Mouse (Mus musculus): ENCODE data around the gene Cldn18. TPM values are rescaled to one million over a fixed set of nuclear protein-coding genes. Genes with fewer than 3 reads are reported as not detected.
A peak's percentile ranks its signal among the peaks of the same experiment; 100 is the strongest.

Cldn18 gene
- polyA plus RNA-seq, 1 experiment from 2014 or later, result not detected

- Histone ChIP-seq H3K9me3 (ENCODE audit: control insufficient read depth, low read length) (no peaks in the 10 kb centered on the region), H3K27ac (replicated peaks; ENCODE audit: low read depth, low read length) (no peak overlapping the region), H3K9ac (replicated peaks; ENCODE audit: low read length) (no peak overlapping the region), H3K27me3 (ENCODE audit: control insufficient read depth, insufficient read depth, low read length) (no peaks in the 10 kb centered on the region), H3K4me3 (replicated peaks; ENCODE audit: low read depth, low read length) (no peak overlapping the region), H3K4me2 (ENCODE audit: low read length) (no peak overlapping the region), H3K36me3 (ENCODE audit: control insufficient read depth, insufficient read depth, low read length) (no peaks in the 10 kb centered on the region), H3K4me1 (ENCODE audit: control insufficient read depth, insufficient read depth, low read length) (no peaks in the 10 kb centered on the region)
- 64% methylated on average over 7 of the region's 7 CpGs for WGBS
- DNase-seq, result no peak
- ATAC-seq (ENCODE audit: low FRiP score, low TSS enrichment), result no peak
Observed at GRCm38 (mm10) chr9:99694961-99695360, 22.1 kb downstream of the Cldn18 start.

- H3K4me3 ChIP-seq (replicated peaks; ENCODE audit: low read depth, low read length), result no peak overlapping the region
- H3K36me3 ChIP-seq (ENCODE audit: control insufficient read depth, insufficient read depth, low read length), result no peaks in the 10 kb centered on the region
- DNase-seq (no peak), ATAC-seq (ENCODE audit: low FRiP score, low TSS enrichment) (no peak)
- WGBS, result 81% methylated on average over 7 of the region's 7 CpGs
- no peaks in the 10 kb centered on the region for H3K4me1 ChIP-seq (ENCODE audit: control insufficient read depth, insufficient read depth, low read length)
- H3K4me2 ChIP-seq (ENCODE audit: low read length), result no peak overlapping the region
- H3K27ac ChIP-seq (replicated peaks; ENCODE audit: low read depth, low read length), result no peak overlapping the region
- no peaks in the 10 kb centered on the region for H3K9me3 ChIP-seq (ENCODE audit: control insufficient read depth, low read length)
- no peaks in the 10 kb centered on the region for H3K27me3 ChIP-seq (ENCODE audit: control insufficient read depth, insufficient read depth, low read length)
- H3K9ac ChIP-seq (replicated peaks; ENCODE audit: low read length), result no peak overlapping the region
Observed at GRCm38 (mm10) chr9:99690386-99690785, 26.7 kb downstream of the Cldn18 start.

- Histone ChIP-seq H3K27ac (replicated peaks; ENCODE audit: low read depth, low read length) (no peak overlapping the region), H3K4me2 (ENCODE audit: low read length) (no peak overlapping the region), H3K4me1 (ENCODE audit: control insufficient read depth, insufficient read depth, low read length) (no peaks in the 10 kb centered on the region), H3K27me3 (ENCODE audit: control insufficient read depth, insufficient read depth, low read length) (no peaks in the 10 kb centered on the region), H3K36me3 (ENCODE audit: control insufficient read depth, insufficient read depth, low read length) (no peaks in the 10 kb centered on the region), H3K9ac (replicated peaks; ENCODE audit: low read length) (no peak overlapping the region), H3K9me3 (ENCODE audit: control insufficient read depth, low read length) (no peaks in the 10 kb centered on the region), H3K4me3 (replicated peaks; ENCODE audit: low read depth, low read length) (no peak overlapping the region)
- ATAC-seq (ENCODE audit: low FRiP score, low TSS enrichment), result no peak
- WGBS, result 94% methylated on average over 5 of the region's 5 CpGs
- DNase-seq, result no peak
Observed at GRCm38 (mm10) chr9:99689796-99690195, 27.3 kb downstream of the Cldn18 start.

- Histone ChIP-seq H3K9ac (replicated peaks; ENCODE audit: low read length) (no peak overlapping the region), H3K9me3 (ENCODE audit: control insufficient read depth, low read length) (no peaks in the 10 kb centered on the region), H3K4me2 (ENCODE audit: low read length) (no peak overlapping the region), H3K4me3 (replicated peaks; ENCODE audit: low read depth, low read length) (no peak overlapping the region), H3K36me3 (ENCODE audit: control insufficient read depth, insufficient read depth, low read length) (no peaks in the 10 kb centered on the region), H3K27me3 (ENCODE audit: control insufficient read depth, insufficient read depth, low read length) (no peaks in the 10 kb centered on the region), H3K27ac (replicated peaks; ENCODE audit: low read depth, low read length) (no peak overlapping the region), H3K4me1 (ENCODE audit: control insufficient read depth, insufficient read depth, low read length) (no peaks in the 10 kb centered on the region)
- ATAC-seq (ENCODE audit: low FRiP score, low TSS enrichment) (no peak), DNase-seq (no peak)
- 75% methylated on average over 5 of the region's 5 CpGs for WGBS
Observed at GRCm38 (mm10) chr9:99685536-99686231, 31.4 kb downstream of the Cldn18 start.

DNA sequence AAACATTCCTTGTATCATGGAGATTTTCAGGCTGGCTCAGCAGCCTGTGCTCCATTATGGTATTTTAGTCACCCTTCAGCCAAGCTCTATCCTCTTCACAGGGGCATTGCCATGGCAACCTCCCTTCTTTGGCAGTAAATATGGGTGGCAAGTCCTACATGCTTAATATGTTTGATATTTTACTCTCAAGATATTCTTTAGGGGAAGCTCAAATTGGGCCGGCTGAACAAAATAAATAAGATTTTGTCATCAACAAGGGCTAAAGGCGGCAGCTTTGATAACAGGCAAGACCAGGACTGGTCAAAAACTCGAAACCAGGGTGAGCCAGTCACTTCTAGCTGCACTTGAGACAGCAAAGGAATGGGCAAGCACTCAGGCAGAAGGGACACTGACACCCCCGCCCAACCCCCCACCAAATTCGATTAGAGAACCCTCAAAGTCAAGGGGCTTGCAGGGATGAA lies 32.0 kb downstream of the Cldn18 start:
- Histone ChIP-seq H3K27ac (replicated peaks; ENCODE audit: low read depth, low read length) (no peak overlapping the region), H3K4me3 (replicated peaks; ENCODE audit: low read depth, low read length) (no peak overlapping the region), H3K27me3 (ENCODE audit: control insufficient read depth, insufficient read depth, low read length) (no peaks in the 10 kb centered on the region), H3K4me1 (ENCODE audit: control insufficient read depth, insufficient read depth, low read length) (no peaks in the 10 kb centered on the region), H3K9me3 (ENCODE audit: control insufficient read depth, low read length) (no peaks in the 10 kb centered on the region), H3K4me2 (ENCODE audit: low read length) (no peak overlapping the region), H3K36me3 (ENCODE audit: control insufficient read depth, insufficient read depth, low read length) (no peaks in the 10 kb centered on the region), H3K9ac (replicated peaks; ENCODE audit: low read length) (no peak overlapping the region)
- no peak for ATAC-seq (ENCODE audit: low FRiP score, low TSS enrichment)
- peak; percentile 42 for DNase-seq
- WGBS, result 61% methylated on average over 5 of the region's 5 CpGs

DNA sequence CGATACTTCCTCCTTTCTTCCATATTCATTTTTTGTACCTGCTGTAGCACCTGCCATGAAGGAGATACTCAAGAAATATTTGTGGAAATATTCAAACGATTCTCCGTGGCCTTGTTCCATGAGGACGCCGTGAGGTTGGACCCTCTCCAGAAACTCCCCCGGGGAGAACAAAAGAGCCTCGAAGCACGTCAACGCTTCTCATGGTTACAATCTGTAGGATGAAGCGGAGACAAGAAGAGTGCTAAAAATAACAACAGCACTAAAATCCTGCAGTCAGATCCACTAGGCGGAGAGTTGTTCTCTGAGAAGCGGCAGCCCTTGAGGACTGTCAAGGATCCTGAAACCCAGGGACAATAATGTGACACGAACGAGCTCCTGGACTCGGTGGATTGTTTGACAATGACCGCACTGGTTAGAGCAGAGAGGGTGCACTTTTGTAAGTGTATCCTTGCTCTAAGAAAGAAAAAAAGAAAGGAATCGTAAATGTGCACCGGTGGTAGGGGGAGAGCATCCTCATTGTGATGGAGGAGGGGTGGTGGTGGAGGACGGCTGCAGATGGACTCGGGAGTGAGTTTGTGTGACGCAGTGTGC lies 35.0 kb downstream of the Cldn18 start:
- DNase-seq, result no peak
- H3K9ac ChIP-seq (replicated peaks; ENCODE audit: low read length), result no peak overlapping the region
- H3K4me3 ChIP-seq (replicated peaks; ENCODE audit: low read depth, low read length), result no peak overlapping the region
- no peak overlapping the region for H3K27ac ChIP-seq (replicated peaks; ENCODE audit: low read depth, low read length)
- no peaks in the 10 kb centered on the region for H3K27me3 ChIP-seq (ENCODE audit: control insufficient read depth, insufficient read depth, low read length)
- no peaks in the 10 kb centered on the region for H3K4me1 ChIP-seq (ENCODE audit: control insufficient read depth, insufficient read depth, low read length)
- no peak for ATAC-seq (ENCODE audit: low FRiP score, low TSS enrichment)
- H3K4me2 ChIP-seq (ENCODE audit: low read length), result no peak overlapping the region
- WGBS, result 75% methylated on average over 21 of the region's 21 CpGs
- H3K36me3 ChIP-seq (ENCODE audit: control insufficient read depth, insufficient read depth, low read length), result no peaks in the 10 kb centered on the region
- no peaks in the 10 kb centered on the region for H3K9me3 ChIP-seq (ENCODE audit: control insufficient read depth, low read length)

DNA sequence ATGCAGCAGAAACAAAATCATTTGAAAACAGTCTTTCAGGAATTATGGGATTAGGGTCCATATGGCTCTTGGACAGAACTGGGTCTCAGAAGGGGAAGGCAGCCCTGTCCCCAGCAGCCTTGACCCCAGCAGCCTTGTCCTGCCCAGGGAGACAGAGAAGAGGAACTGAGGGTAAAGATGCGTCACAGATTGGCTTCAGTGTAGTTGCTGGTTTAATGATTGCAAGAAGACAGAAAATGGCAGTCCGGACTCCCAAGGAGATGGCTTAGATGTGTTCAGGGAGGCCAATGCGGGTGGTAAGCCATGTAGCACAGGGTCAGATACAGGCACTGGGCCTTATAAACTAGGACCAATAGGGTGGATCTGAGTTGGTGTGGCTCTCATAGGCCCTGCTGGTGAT lies 41.4 kb downstream of the Cldn18 start:
- no peak overlapping the region for H3K9ac ChIP-seq (replicated peaks; ENCODE audit: low read length)
- no peaks in the 10 kb centered on the region for H3K36me3 ChIP-seq (ENCODE audit: control insufficient read depth, insufficient read depth, low read length)
- WGBS, result 93% methylated on average over 3 of the region's 3 CpGs
- H3K4me2 ChIP-seq (ENCODE audit: low read length), result no peak overlapping the region
- DNase-seq, result no peak
- no peak overlapping the region for H3K27ac ChIP-seq (replicated peaks; ENCODE audit: low read depth, low read length)
- no peak for ATAC-seq (ENCODE audit: low FRiP score, low TSS enrichment)
- no peaks in the 10 kb centered on the region for H3K9me3 ChIP-seq (ENCODE audit: control insufficient read depth, low read length)
- no peak overlapping the region for H3K4me3 ChIP-seq (replicated peaks; ENCODE audit: low read depth, low read length)
- H3K27me3 ChIP-seq (ENCODE audit: control insufficient read depth, insufficient read depth, low read length), result no peaks in the 10 kb centered on the region
- no peaks in the 10 kb centered on the region for H3K4me1 ChIP-seq (ENCODE audit: control insufficient read depth, insufficient read depth, low read length)

- no peak overlapping the region for H3K27ac ChIP-seq (replicated peaks; ENCODE audit: low read depth, low read length)
- H3K27me3 ChIP-seq (ENCODE audit: control insufficient read depth, insufficient read depth, low read length), result no peaks in the 10 kb centered on the region
- ATAC-seq (ENCODE audit: low FRiP score, low TSS enrichment) (no peak), DNase-seq (peak; percentile 32)
- peaks cover 12% of the 10 kb centered on the region for H3K36me3 ChIP-seq (ENCODE audit: control insufficient read depth, insufficient read depth, low read length)
- H3K4me1 ChIP-seq (ENCODE audit: control insufficient read depth, insufficient read depth, low read length), result no peaks in the 10 kb centered on the region
- WGBS, result 55% methylated on average over 2 of the region's 2 CpGs
- H3K9ac ChIP-seq (replicated peaks; ENCODE audit: low read length), result no peak overlapping the region
- 0 out of 2 replicates have a peak, but pooled peaks cover 4% of the 10 kb centered on the region for H3K9me3 ChIP-seq (ENCODE audit: control insufficient read depth, low read length)
- no peak overlapping the region for H3K4me2 ChIP-seq (ENCODE audit: low read length)
- H3K4me3 ChIP-seq (replicated peaks; ENCODE audit: low read depth, low read length), result no peak overlapping the region
Observed at GRCm38 (mm10) chr9:99671603-99672002, 45.5 kb downstream of the Cldn18 start.

GRCm38 (mm10) chr9:99667596-99667995 lies 49.5 kb downstream of the Cldn18 start:
- no peak for DNase-seq
- no peak for ATAC-seq (ENCODE audit: low FRiP score, low TSS enrichment)
- Histone ChIP-seq H3K4me2 (ENCODE audit: low read length) (no peak overlapping the region), H3K9me3 (ENCODE audit: control insufficient read depth, low read length) (0 out of 2 replicates have a peak, but pooled peaks cover 4% of the 10 kb centered on the region), H3K4me1 (ENCODE audit: control insufficient read depth, insufficient read depth, low read length) (no peaks in the 10 kb centered on the region), H3K36me3 (ENCODE audit: control insufficient read depth, insufficient read depth, low read length) (peaks cover 12% of the 10 kb centered on the region), H3K27ac (replicated peaks; ENCODE audit: low read depth, low read length) (no peak overlapping the region), H3K4me3 (replicated peaks; ENCODE audit: low read depth, low read length) (no peak overlapping the region), H3K27me3 (ENCODE audit: control insufficient read depth, insufficient read depth, low read length) (no peaks in the 10 kb centered on the region), H3K9ac (replicated peaks; ENCODE audit: low read length) (no peak overlapping the region)
- 82% methylated on average over 8 of the region's 8 CpGs for WGBS
